Mouse (Mus musculus): Measurements from ENCODE around the gene Traf6.

GRCm38 (mm10) chr2:101746537-101746936 is 68.3 kb downstream of the Traf6 start:
- TF ChIP-seq CHD2 (IDR thresholded peaks at IDR 0.05; ENCODE audit: low read depth, low read length) (no peak), ZNF384 (IDR thresholded peaks at IDR 0.05; ENCODE audit: low read depth, low read length) (no peak), ZC3H11A (IDR thresholded peaks at IDR 0.05; ENCODE audit: borderline replicate concordance, low read depth, low read length) (no peak)

All from ES-E14 (cell line).